Mouse (Mus musculus): ENCODE data around the gene Pnp2. TPM values are rescaled to one million over a fixed set of nuclear protein-coding genes. Genes with fewer than 3 reads are reported as not detected.
"Not testable (repeated sequence)": the region's sequence is repeated elsewhere in the genome, so short reads cannot be mapped to it uniquely, and the experiment has no call there.

Pnp2 gene
- polyA plus RNA-seq (2015; fragmentation: Nextera tagmentation; extraction: Ambion mirVana): 0.23 and 0.55 TPM in 2 replicates

GRCm38 (mm10) chr14:50955942-50956508 is at the start of gene Pnp2:
Gene Pnp2 (plus strand): TSS chr14:50955992.
- WGBS: 9% methylated on average over 19 of the region's 19 CpGs

GRCm38 (mm10) chr14:50908126-50908525 is 47.7 kb upstream of the Pnp2 start:
- Histone ChIP-seq H3K9me3 (no peaks in the 10 kb centered on the region), H3K9ac (replicated peaks) (no peak overlapping the region), H3K4me2 (replicated peaks) (no peak overlapping the region), H3K4me1 (replicated peaks) (peaks cover 9% of the 10 kb centered on the region), H3K4me3 (replicated peaks) (no peak overlapping the region), H3K27ac (no peak overlapping the region), H3K36me3 (peaks cover 12% of the 10 kb centered on the region), H3K27me3 (no peaks in the 10 kb centered on the region)
- no peak for ATAC-seq
- 83% methylated on average over 4 of the region's 4 CpGs for WGBS

More at GRCm38 (mm10) chr14:50955942-50956508, at the start of gene Pnp2:
- peak; percentile 94 for ATAC-seq
- not testable (repeated sequence) for H3K27ac ChIP-seq; H3K9me3 ChIP-seq; H3K4me1 ChIP-seq (replicated peaks); H3K4me3 ChIP-seq (replicated peaks); H3K36me3 ChIP-seq; H3K27me3 ChIP-seq; H3K9ac ChIP-seq (replicated peaks)
- peak within 1 kb of the TSS; percentile 25 for H3K4me2 ChIP-seq (replicated peaks)

- 49% methylated on average over 3 of the region's 3 CpGs for WGBS
- Histone ChIP-seq H3K9ac (replicated peaks) (no peak overlapping the region), H3K4me3 (replicated peaks) (no peak overlapping the region), H3K4me2 (replicated peaks) (no peak overlapping the region), H3K36me3 (peaks cover 42% of the 10 kb centered on the region), H3K9me3 (no peaks in the 10 kb centered on the region), H3K27me3 (no peaks in the 10 kb centered on the region), H3K4me1 (replicated peaks) (no peaks in the 10 kb centered on the region), H3K27ac (no peak overlapping the region)
- ATAC-seq: no peak
Observed at GRCm38 (mm10) chr14:50911356-50911755, 44.4 kb upstream of the Pnp2 start.

- 86% methylated on average over 1 of the region's 1 CpGs for WGBS
- H3K27me3 ChIP-seq, H3K9me3 ChIP-seq, ATAC-seq, H3K27ac ChIP-seq: not testable (repeated sequence)
- peaks cover 30% of the 10 kb centered on the region for H3K4me1 ChIP-seq (replicated peaks)
- H3K4me2 ChIP-seq (replicated peaks): peak overlapping the region; percentile 70
- H3K9ac ChIP-seq (replicated peaks): peak overlapping the region; percentile 79; the same call in 1 of the 2 replicates
- peaks cover 39% of the 10 kb centered on the region for H3K36me3 ChIP-seq
- H3K4me3 ChIP-seq (replicated peaks): peak overlapping the region; percentile 66
Observed at GRCm38 (mm10) chr14:50923437-50923836, 32.4 kb upstream of the Pnp2 start.

GRCm38 (mm10) chr14:50924281-50925064 is 31.3 kb upstream of the Pnp2 start, which contains the start of the genes Osgep and Apex1:
Gene Osgep (minus strand): TSS chr14:50924893.
Gene Apex1 (plus strand): TSS chr14:50924968.
- Histone ChIP-seq H3K4me3 (replicated peaks) (peak within 1 kb of the TSS; percentile 66), H3K9ac (replicated peaks) (peak within 1 kb of the TSS; percentile 79), H3K4me1 (replicated peaks) (peaks cover 37% of the 10 kb centered on the region), H3K4me2 (replicated peaks) (peak within 1 kb of the TSS; percentile 88), H3K9me3 (no peaks in the 10 kb centered on the region), H3K36me3 (peaks cover 42% of the 10 kb centered on the region), H3K27ac (peak within 1 kb of the TSS; percentile 86), H3K27me3 (no peaks in the 10 kb centered on the region)
- ATAC-seq: peak; percentile 97
- under 1% methylated on average over 57 of the region's 57 CpGs for WGBS

GRCm38 (mm10) chr14:50925111-50925920 is 30.5 kb upstream of the Pnp2 start:
- H3K27me3 ChIP-seq: no peaks in the 10 kb centered on the region
- H3K9ac ChIP-seq (replicated peaks): peak overlapping the region; percentile 79
- peaks cover 35% of the 10 kb centered on the region for H3K36me3 ChIP-seq
- peak overlapping the region; percentile 86 for H3K27ac ChIP-seq
- under 1% methylated on average over 38 of the region's 38 CpGs for WGBS
- peak overlapping the region; percentile 66 for H3K4me3 ChIP-seq (replicated peaks)
- peak overlapping the region; percentile 88 for H3K4me2 ChIP-seq (replicated peaks)
- ATAC-seq: peak; percentile 2; the same call in 1 of the 2 replicates
- peaks cover 45% of the 10 kb centered on the region for H3K4me1 ChIP-seq (replicated peaks)
- H3K9me3 ChIP-seq: no peaks in the 10 kb centered on the region

GRCm38 (mm10) chr14:50927366-50927765 is 28.4 kb upstream of the Pnp2 start:
- Histone ChIP-seq H3K4me2 (replicated peaks) (no peak overlapping the region), H3K27me3 (no peaks in the 10 kb centered on the region), H3K27ac (no peak overlapping the region), H3K9ac (replicated peaks) (no peak overlapping the region), H3K9me3 (no peaks in the 10 kb centered on the region), H3K36me3 (peaks cover 33% of the 10 kb centered on the region), H3K4me1 (replicated peaks) (peaks cover 49% of the 10 kb centered on the region), H3K4me3 (replicated peaks) (no peak overlapping the region)
- ATAC-seq: no peak
- 82% methylated on average over 3 of the region's 3 CpGs for WGBS

- Histone ChIP-seq H3K27ac (peak overlapping the region; percentile 86), H3K4me2 (replicated peaks) (peak overlapping the region; percentile 93), H3K36me3 (peaks cover 33% of the 10 kb centered on the region), H3K27me3 (no peaks in the 10 kb centered on the region), H3K9me3 (no peaks in the 10 kb centered on the region), H3K4me3 (replicated peaks) (peak overlapping the region; percentile 99), H3K4me1 (replicated peaks) (peaks cover 40% of the 10 kb centered on the region), H3K9ac (replicated peaks) (peak overlapping the region; percentile 99)
- no peak for ATAC-seq
- 15% methylated on average over 10 of the region's 10 CpGs for WGBS
Observed at GRCm38 (mm10) chr14:50929951-50930350, 25.8 kb upstream of the Pnp2 start.

- Histone ChIP-seq H3K4me3 (replicated peaks) (peak overlapping the region; percentile 99), H3K4me1 (replicated peaks) (peaks cover 40% of the 10 kb centered on the region), H3K36me3 (peaks cover 33% of the 10 kb centered on the region), H3K9ac (replicated peaks) (peak overlapping the region; percentile 99), H3K4me2 (replicated peaks) (peak overlapping the region; percentile 93), H3K27ac (peak overlapping the region; percentile 86), H3K27me3 (no peaks in the 10 kb centered on the region), H3K9me3 (no peaks in the 10 kb centered on the region)
- under 1% methylated on average over 38 of the region's 38 CpGs for WGBS
- ATAC-seq: peak; percentile 63
Observed at GRCm38 (mm10) chr14:50930377-50930753, 25.4 kb upstream of the Pnp2 start.

GRCm38 (mm10) chr14:50930754-50931492 is 24.9 kb upstream of the Pnp2 start, which contains the start of the genes Pip4p1 and Pnp:
Gene Pip4p1 (minus strand): TSS chr14:50930856.
Gene Pnp (plus strand): TSS chr14:50931082.
- Histone ChIP-seq H3K9ac (replicated peaks) (peak within 1 kb of the TSS; percentile 99), H3K27ac (peak within 1 kb of the TSS; percentile 86), H3K4me2 (replicated peaks) (peak within 1 kb of the TSS; percentile 93), H3K4me3 (replicated peaks) (peak within 1 kb of the TSS; percentile 99), H3K4me1 (replicated peaks) (peaks cover 35% of the 10 kb centered on the region), H3K36me3 (peaks cover 33% of the 10 kb centered on the region), H3K27me3 (no peaks in the 10 kb centered on the region), H3K9me3 (no peaks in the 10 kb centered on the region)
- WGBS: under 1% methylated on average over 68 of the region's 68 CpGs
- peak; percentile 99 for ATAC-seq

GRCm38 (mm10) chr14:50931493-50932020 is 24.2 kb upstream of the Pnp2 start:
- Histone ChIP-seq H3K36me3 (peaks cover 28% of the 10 kb centered on the region), H3K27me3 (no peaks in the 10 kb centered on the region), H3K4me2 (replicated peaks) (peak overlapping the region; percentile 56), H3K4me1 (replicated peaks) (peaks cover 28% of the 10 kb centered on the region), H3K9me3 (no peaks in the 10 kb centered on the region), H3K4me3 (replicated peaks) (peak overlapping the region; percentile 99), H3K9ac (replicated peaks) (peak overlapping the region; percentile 47), H3K27ac (peak overlapping the region; percentile 81)
- WGBS: 14% methylated on average over 12 of the region's 12 CpGs
- no peak for ATAC-seq

Data from midbrain, embryonic 13.5 days (tissue).